Mouse (Mus musculus) erythroblast, embryonic 14.5 days (primary cell): Measurements from ENCODE around the gene Fam78a.

ENCODE experiments used
- GATA1 ChIP-seq: IDR thresholded peaks from 2 replicates; pipeline ENCODE4 v1.6.1; 2012; ENCODE audit warnings: low read length, inconsistent platforms, mixed read lengths
- TAL1 ChIP-seq: IDR thresholded peaks from 3 replicates; pipeline ENCODE4 v1.6.1; 2012; ENCODE audit warnings: low read length, inconsistent platforms, mixed read lengths

- no peak for TF ChIP-seq TAL1
- TF ChIP-seq GATA1 = no peak
Observed at GRCm38 (mm10) chr2:32063451-32064151, 21.1 kb downstream of the Fam78a start.
